Mouse (Mus musculus) urinary bladder, postnatal 36 days (tissue): ENCODE measurements around the gene Aldh3a1.

ENCODE experiments used
- DNase-seq, 2 experiments: peaks; one replicate each; pipeline ENCODE4 v3.0.0; 2022; ENCODE audit warnings: low spot score in 2 of 2, mixed read lengths in 1 of 2

Gene Aldh3a1

DNA sequence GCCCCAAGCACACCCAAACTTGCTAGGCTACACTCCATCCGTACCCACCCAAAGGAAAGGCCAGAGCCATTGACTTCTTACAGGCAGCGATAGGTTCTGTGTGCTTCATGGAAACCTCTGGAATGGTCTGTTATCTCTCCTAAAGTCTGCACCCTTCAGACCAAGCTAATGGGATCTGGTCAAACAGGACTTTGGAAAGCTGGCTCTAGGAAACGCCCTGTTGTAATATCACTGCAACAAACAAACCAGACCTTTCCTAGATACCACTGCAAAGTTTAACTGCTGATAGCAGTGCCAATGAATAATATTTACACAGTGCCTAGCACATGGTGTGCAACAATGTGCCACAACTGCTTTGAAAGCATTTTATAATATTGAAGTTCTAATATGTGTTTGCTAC, 28.7 kb downstream of the Aldh3a1 start:
- DNase-seq, result no peak

GRCm38 (mm10) chr11:61244406-61244805, 37.1 kb downstream of the Aldh3a1 start:
- no peak for DNase-seq

GRCm38 (mm10) chr11:61251741-61252140, 44.4 kb downstream of the Aldh3a1 start:
- no peak for DNase-seq

DNA sequence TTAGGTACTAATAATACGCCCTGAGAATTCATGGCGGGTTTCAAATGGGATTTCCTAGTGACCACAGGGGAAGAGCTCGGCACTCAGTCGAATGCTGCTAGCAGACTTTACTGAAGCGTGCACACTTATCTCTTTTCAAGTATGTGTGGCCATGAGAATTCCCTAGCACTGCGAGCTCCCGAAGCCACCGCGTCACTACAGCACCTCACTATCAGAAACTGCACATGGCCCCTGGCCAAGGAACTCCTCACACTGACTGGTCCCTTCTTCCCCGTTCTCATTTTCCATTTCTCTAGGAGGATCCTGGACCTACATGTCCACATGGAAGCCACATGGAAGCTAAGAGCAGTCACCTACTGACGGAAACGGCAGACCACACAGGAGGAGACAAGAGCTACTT, 45.5 kb downstream of the Aldh3a1 start:
- no peak for DNase-seq

- DNase-seq, result no peak
Measured at GRCm38 (mm10) chr11:61259106-61259505, 51.8 kb downstream of the Aldh3a1 start.

DNA sequence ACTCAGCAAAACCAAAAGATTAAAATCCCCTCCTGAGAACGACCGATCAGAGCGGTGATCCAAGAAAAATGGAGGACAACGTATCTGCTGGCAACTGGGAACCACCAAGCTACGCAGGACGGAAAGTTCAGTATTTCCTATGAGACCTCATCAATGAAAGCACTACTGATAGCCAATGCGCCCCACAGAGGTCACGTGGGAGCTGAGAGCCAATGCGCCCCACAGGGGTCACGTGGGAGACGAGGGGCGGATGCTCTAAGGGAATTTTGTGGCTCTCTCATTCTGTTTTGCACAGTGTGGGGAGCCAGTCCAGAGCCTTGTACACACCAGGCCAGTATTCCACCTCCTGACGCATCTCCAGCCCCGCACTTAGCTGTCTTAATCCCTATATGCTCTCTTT, 55.2 kb downstream of the Aldh3a1 start:
- no peak for DNase-seq

DNA sequence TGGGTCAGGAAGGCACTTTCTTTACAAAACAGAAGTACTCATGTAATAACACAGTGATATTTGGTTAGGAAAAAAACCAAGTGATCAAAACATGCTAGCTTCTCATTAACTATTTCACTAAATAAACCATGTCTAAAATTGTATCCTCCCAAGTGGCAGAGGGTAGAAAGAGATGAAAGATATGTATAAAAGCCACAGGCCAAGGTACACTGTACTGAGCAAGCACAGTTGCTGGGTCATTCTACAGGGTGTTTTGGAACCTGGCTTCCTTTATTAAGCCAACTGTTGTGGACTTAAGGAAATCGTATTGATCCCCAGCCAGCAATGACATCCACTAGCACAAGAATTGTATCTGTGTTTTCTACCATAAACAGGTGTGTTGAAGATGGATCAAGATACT, 56.5 kb downstream of the Aldh3a1 start:
- no peak for DNase-seq

DNA sequence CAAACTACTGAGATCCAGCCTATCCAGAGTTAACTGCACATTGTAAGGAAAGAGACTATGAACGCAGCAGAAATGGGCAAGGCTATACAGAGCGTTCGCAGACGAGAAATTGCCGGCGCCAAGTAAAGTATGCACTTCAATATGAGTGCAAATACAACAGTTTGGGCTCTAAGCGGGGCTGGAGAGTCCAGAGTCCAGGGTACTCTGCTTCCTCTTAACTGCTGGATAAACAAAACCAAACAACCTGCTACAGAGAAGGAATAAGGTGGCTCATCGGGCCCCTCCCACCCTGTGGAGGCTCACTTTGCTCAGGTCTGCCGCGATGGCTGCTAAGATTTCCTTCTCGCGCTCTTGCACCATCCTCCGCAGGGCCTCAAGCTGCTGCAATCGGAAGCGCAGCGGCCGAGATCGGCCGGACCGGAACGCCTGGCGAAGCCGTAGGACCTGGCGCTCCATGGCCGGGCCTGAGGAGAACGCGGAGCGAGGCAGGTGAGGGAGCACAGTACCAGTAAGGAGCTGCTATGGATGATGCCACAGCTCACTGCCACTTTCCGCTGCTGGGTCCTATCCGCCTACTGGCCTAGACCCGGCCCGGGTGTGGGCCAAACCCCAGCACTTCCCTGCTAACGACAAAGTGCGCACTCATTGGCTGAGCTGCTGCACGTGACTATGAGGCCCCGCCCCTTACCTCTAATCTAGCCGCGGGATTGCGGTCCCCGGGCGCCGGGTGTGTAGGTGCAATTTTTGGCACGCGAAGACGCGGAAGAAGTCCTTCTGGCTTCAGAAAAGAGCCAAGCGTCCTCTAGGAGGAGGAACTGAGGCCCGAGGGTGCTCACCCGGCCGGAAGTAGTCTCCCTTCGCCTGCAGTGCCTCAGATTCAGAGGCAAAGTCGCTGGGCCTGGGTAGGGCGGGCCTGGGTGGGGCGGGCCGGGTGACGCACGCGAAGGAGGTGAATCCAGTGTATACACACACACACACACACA, 59.5 kb downstream of the Aldh3a1 start, which contains the start of gene Aldh3a2:
TSS of gene Aldh3a2 (minus strand) at position 914 of the 983 bp plus-strand sequence.
- DNase-seq, result peak; percentile 95 to 96
